Mouse (Mus musculus) fibroblast of lung, adult 2 months (primary cell): ENCODE measurements at regions not wholly inside any gene's neighbourhood (a gene's known extent, or its start where the extent isn't known, plus 50 kb on each side); places are given as distances from the start of the nearest gene placed in this dataset.
A peak's percentile ranks its signal among the peaks of the same experiment; 100 is the strongest.
"Not testable (repeated sequence)": the region's sequence is repeated elsewhere in the genome, so short reads cannot be mapped to it uniquely, and the experiment has no call there.

Experiments
- DNase-seq: peaks from one replicate; pipeline ENCODE4 v3.0.0-alpha.2; 2011; ENCODE audit warnings: low read depth

DNA sequence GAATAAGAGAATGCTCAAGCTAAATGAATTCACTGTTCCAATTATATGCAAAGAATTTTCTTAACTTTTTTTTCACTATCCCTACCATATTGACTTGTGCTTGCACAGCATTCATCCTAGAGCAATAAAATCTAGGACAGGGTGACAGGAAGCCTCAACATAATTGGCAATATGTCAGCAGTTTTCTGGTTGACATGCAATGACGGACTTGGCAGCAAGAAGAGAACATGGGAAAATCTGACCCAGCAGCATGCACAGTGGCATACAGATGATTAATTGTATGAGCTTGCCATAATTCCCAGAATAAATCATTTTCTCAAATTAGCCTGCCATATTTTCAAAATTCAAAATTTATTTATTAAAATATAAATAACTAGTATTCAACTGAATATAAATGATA lies 152.7 kb downstream of the Amy2a5 start:
- DNase-seq: no peak

- DNase-seq: not testable (repeated sequence)
Observed at GRCm38 (mm10) chr3:113090850-113091249, 167.8 kb downstream of the Amy2a5 start.

DNA sequence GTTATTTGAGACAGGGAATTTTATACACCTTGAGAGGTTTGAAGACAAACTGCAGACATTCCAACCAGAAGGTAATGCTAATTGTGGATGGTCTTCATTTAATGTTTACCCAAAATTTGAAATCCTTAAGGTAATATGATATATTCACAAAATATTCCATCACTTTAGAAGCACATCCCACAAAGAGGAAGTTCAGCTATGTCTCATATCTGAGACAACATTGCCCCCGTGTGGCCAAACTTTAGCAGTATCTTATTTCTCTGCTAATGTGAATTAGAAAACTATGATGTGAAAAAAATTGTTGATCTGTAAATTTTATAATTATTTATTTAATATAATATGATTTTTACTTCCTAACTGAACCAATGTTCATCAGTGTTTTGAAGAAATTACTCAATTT lies 177.9 kb downstream of the Amy2a5 start:
- DNase-seq: peak; percentile 11
